Mouse (Mus musculus) mature B cell (primary cell): ENCODE data around the gene B4galnt3.

ENCODE experiments used
- in situ Hi-C: fragments of 300-500 bp; cut with MboI; formaldehyde crosslinking; loops from 2 replicates; pipeline ENCODE4 v1.14.3; 2019

The B4galnt3 gene

DNA sequence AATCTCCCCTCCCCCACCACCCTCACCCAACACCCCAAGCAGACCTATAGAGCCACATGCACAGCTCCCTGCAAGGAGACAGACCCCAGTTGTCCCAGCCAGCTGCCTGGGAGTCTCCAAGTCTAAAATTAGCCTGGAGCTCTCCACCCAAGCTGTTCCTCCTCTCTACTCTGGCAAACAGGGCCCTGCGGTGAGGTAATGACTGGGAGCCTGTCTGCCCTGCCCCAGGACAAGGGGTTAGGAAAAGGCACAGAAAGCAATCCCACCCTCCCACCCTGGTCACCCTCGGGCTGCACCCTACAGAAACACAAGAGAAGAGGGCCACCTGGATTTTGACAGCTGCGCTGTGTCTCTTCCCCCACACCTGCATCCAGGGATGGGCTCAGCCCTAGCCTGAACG, 19.5 kb downstream of the B4galnt3 start:
- in situ Hi-C loops, result no loop called here

DNA sequence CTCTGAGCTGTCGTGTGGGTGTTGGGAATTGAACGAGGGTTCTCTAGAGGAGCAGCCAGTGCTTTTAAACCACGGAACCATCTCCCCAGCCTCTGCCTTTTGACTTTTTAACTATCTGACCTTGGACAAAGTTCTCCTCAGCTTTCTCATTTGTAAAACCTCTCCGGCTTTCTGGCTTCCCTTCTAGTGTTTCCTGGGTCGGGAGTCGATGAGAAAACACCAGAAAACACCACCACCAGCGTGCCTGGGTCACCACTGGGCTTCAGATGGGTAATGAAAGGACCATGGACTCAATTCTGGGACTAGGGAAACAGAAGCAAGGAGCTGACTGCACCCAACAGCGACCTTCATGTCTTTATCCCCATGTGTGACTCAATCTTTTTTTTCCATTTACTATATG, 20.2 kb downstream of the B4galnt3 start:
- in situ Hi-C loops, result no loop called here

DNA sequence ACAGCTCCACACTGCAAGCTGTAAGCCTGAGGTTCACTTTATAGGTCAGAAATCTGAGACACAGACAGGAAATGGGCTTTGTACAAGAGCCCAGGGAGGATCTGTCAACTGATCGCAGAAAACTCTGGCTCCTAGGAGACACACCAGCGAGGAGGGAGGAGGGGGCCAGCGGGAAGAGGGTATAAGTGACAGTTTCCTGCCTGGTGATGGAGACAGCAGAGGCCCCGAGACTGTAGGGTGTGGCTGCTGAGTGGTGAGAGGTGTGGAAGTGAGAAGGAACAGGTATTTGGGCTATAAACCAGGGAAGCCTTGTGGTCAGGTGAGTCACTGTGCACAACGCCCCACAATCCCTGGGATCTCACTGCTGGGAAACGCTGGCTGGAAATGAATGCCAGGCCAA, 30.2 kb downstream of the B4galnt3 start:
- in situ Hi-C loops, result no loop called here

DNA sequence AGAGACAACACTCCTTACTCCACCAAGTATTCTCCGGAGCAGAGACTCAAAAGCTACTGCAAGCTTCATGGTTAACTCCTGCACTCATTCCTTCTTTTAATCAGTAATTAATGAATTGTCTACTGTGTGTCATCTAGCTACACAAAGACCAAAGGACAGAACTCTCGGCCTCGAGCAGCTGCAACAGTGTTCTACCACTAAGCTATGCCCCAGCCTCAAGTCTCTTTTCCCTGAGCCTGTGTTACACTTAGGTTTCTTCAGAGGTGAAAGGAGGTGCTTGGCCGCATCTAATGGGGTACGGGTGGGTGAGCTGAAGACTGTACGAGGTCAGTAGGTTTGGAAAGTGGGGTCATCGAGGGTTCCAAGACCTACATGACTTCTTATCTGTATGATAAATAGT, 30.8 kb downstream of the B4galnt3 start:
- in situ Hi-C loops, result no loop called here

DNA sequence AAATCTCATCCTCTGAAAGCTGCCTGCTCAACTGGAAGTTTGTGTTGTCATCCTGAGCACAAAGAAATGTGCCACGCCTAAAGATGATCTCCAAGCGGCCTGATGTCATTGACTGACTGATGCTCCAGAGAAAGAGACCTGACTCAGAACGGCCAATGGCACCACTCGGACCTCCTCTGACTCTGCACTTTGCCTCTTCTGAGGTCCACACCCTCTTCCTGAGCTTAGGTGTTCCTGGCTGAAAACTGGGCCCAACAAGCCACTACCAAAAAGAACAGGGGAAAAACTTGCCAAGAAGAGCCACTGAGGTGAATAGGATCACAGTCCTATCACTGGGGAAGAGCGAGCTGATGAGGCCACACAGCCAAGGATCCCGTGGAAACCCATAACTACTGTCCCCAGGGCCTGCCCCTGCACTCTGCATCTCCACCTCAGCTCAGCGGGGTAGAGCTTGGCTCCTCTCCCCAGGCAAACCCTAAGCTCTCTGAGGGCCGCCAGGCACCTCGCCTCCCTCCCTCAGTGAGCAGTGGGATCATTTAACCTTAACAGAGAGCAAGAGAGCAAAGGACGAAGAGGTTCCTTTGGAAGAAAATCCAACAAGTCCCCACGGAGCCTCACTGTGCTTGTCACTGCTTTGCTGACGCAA, 31.4 kb downstream of the B4galnt3 start:
- in situ Hi-C loops, result no loop called here

DNA sequence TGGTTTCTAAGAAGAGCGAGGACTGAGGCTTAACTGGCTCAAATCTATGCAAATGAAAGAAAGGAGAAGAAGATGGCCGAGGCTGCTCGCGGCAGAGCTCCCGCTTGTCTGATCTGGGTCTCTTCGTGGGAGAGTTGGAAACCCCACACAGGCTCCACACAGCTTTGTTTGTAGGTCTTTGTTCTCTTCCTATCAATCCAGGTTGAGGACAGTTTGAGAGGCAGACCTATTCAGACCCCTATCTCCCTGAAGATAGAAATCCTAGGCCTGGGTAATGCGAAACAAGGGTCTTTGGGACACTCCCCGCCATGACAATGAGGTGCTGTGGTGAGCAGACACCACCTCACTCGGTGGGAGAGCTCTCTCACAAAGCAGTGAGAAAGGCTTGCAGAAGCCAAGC, 34.9 kb downstream of the B4galnt3 start:
- in situ Hi-C loops, result no loop called here

DNA sequence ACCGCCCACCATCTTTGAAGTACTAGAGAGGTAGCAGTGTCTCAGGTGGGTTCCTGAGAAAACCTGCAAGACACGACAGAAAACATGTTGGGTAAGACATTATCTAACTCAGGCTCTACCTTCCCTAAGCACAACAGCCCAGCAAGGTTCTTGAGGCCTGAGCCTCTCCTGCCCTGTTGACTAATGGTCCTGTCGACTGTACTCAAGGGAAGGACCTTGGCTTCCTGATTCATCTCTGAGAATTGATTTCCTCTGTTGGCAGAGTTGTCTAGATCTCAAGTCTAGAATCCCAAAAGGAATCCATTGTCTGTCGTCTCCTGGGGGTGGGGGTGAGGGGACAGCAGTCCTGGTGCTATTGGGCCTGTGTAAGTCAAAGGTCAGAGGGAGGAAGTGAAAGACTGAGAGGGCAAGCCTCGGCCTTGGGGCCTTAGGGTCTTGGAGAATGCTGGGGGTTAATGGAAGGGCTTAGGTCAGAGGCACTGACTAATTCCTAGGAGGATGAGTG, 37.9 kb downstream of the B4galnt3 start:
- in situ Hi-C loops, result no loop called here

DNA sequence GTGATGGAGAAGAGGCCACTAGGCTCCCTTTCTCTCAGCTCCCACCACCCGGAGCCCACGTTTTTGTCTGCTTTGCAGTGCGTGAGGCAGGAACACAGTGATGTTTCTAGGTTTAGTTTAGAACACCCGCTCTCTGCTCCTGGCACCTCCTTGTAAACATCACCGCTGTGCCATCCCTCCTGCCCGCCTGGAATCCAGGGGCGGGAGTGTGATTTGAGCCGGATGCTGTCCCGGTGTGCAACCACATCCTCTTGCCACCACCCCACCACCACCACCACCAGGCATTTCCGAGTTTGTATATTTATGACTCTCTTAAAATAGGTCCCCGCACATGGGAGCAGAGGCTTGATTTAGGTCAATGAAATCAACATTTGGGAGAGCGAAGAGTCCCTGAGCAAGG, 38.7 kb downstream of the B4galnt3 start:
- in situ Hi-C loops, result no loop called here

DNA sequence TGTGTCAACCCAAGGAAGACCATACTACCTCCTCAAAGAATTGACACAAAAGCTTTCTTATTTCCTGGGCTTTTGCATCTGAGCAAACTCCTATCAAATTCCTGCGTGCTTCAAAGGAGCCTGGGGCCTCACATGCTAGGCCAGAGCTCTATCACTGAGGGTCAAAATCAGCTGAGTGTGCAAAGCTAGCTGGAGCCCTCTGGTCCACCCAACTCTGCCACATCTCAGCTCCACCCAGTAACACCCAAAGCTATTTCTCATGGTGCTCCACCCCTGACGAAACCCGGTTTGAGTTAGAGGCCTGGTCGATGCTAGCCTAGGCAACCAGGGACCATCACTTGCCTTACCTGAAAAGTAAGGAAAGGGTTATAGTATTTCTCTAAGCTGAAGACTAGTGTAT, 39.2 kb downstream of the B4galnt3 start:
- in situ Hi-C loops, result no loop called here

DNA sequence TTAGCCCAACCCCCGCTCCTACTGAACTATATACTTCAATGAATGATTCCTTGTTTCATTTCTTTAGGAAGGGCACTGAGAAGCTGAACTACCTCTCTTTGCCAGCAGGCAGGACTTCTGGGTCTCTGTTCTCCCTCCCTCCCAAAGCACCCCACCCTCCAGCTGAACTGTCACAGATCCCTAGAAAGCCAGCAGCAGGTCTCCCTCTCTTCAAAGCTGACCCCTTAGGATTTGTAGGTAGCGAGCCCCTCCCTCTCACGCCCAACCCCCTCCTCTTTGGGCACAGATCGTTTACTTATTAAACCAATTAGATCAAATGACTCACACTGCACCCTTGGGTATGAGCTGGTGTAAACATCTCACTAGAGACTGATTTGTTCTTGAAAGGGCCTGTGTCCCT, 39.7 kb downstream of the B4galnt3 start:
- in situ Hi-C loops, result no loop called here

DNA sequence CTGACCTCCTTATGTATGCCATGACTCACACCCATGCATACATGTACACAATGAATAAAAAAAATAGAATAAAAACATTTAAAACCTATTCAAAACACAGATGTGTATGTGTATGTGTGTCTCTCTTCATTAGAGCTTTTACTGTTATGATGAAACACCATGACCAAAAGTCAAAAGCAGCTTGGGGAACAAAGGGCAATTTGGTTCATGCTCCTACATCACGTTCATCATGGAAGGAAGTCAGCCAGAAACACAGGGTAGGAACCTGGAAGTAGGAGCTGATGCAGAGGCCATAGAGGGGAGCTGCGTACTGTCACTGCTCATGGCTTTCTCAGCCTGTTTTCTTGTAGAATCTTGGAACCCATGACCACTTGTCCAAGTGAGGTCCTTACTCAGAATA, 41.6 kb downstream of the B4galnt3 start:
- in situ Hi-C loops, result no loop called here

DNA sequence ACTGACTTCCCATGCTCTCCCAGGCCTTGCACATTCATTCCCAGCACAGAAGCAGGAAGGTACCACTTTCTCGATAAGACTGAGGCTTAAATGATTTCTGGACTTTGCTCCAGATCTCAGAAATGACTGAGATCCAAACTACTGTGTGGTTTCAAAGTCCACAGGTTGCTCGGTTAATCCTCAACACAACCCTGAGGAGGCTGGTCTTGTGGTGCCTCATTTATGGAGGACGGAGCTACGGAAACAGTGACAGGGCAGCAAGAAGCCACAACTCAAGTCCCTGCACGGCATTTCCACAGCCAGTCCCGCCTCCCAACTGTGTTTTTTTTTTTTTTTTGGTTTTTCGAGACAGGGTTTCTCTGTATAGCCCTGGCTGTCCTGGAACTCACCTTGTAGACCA, 43.3 kb downstream of the B4galnt3 start:
- in situ Hi-C loops, result no loop called here

DNA sequence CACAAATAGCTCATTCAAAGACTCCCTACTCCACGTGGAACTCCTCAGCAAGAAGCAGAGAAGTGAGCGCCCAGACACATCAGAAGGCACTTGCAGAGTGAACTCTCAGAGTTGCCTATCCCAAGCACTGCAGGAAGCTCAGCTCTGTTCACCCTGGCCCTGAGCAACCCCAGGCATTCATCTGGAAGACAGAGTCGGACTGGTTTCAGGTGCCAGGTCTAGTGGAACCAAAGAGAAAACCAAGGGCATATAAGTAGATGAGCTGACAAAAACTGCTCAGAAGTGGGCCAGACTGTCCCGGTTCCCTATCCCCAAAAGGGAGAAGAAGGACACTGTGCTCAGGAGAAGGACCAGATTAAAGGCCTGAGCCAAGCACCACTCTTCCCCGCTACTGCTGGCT, 44.5 kb downstream of the B4galnt3 start:
- in situ Hi-C loops, result no loop called here

DNA sequence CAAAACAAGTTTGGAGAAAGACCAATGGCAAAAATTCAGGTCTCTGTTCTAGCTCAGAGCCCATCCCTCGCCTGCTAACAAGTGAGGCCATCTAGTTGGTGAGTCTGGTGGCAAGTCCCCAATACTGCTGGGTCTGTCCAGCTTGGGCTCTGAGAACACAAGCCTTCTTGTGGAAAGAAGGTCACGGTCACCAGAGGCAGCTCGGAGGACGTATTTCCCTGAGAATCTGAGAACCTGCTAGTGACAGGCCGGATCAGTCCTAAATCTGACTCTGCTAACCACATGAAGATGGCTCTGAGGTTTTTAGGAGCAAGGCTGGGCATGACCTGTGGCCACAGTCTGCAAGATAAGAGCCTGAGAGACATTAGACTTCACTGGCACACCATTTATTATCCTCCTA, 47.7 kb downstream of the B4galnt3 start:
- in situ Hi-C loops, result no loop called here

DNA sequence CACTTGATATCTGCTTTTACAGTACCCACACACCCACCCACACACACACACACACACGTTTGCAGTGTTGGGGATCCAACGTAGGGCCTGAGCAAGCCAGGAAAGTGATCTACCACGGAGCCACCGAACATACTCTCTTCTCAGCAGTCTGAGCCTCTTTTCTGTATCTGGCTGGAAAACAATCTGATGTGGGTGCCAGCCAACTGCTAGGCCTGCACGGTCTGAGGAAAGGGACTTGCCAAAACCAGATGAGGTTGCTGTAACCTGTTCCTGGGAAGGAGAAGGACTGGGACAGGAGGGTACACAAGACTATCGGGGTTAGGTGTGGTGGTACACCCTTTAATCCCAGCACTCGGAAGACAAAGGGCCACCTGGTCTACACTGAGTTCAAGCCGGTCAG, 51.1 kb downstream of the B4galnt3 start:
- in situ Hi-C loops, result no loop called here

DNA sequence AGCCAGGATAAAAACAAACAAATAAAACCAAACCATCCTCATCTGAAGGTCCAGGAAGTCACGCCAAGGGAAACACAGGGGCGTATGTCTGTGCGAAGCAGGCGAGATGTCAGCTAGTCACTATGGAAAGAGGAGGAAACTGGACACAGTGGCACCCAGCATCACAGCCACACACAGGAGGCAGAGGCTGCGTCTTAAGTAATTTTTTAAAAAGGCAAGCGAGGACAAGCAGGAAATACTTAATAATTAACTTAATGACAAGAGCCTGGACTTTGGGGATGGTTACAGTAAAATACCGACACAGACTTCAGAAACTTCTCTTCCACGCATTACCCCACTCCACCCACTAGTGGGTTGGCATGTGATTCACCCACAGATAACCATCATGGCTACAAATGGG, 51.8 kb downstream of the B4galnt3 start:
- in situ Hi-C loops, result no loop called here

DNA sequence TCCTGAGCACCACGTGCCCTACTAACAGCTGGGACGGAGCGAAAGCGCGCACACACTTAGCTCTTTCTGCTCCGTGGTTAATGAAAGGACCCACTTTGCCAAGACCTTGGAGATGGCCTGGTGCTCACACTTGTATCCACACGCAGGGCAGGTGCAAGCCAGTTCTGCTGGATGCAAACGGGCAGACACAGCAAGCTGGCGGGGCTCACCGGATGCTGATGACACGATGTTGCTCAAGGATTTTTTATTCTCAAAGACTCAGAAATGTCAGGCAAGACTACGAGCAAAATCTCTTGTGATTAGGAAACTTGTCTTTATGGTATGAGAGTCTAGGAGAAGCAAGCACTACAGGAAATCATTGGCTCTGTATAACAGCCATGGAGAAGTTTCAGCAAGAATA, 52.9 kb downstream of the B4galnt3 start:
- in situ Hi-C loops, result no loop called here

DNA sequence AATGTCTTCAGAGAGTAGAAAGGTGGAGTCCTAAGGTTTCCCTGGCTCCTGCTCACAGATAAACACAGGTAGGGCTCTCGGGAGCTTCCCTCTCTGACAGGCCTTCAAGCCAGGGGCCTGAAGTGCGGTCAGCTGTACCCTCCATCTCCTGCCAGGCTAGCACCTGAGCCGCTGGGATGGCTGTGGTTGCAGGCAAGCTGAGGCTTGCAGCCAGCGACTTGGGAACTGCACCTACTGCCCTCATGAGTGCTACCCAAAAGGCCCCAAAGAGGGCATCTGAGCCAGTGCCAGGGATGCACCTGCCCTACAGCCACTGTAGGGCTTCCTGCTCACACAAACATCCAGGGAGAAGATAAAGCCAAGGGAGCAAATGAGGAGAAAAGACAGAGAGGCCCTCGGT, 53.9 kb downstream of the B4galnt3 start:
- in situ Hi-C loops, result no loop called here

DNA sequence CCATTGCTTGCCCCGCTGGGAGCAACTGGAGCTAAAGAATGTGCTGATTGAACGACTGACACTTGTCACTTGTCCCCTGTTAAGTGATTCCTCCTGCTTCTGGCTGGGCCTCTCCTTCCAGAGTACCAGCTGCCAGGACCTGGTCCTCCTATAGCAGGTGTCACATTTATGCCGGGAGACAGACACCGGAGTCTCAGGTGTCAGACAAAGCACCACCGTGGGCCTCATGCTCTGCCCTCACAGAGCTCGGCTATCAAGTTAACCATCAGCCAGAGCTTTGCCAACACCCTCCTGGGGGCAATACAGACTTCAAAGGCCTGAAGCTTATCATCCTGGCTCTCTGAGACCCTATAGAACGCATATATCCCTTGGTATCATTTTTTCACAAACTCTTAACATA, 58.5 kb downstream of the B4galnt3 start:
- in situ Hi-C loops, result no loop called here

DNA sequence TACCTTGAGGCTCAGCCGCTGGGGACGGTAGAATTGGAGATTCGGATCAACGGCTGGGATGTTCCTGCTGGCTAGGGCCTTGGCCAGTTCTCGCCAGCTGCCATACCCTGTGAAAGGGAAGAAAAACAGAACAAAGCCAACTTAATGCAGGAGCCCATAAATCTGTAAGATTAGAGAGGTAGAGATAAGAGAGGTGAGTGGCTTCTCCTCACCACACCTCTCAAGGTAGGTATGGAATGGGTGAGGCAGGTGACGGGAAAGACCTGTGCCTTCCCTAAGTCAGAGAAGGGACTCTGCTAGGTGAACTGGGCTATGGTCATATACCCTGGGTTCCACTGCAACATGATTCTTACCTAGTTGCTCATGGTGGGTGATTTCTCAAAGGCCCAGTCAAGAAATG, 61.5 kb downstream of the B4galnt3 start:
- in situ Hi-C loops, result no loop called here

DNA sequence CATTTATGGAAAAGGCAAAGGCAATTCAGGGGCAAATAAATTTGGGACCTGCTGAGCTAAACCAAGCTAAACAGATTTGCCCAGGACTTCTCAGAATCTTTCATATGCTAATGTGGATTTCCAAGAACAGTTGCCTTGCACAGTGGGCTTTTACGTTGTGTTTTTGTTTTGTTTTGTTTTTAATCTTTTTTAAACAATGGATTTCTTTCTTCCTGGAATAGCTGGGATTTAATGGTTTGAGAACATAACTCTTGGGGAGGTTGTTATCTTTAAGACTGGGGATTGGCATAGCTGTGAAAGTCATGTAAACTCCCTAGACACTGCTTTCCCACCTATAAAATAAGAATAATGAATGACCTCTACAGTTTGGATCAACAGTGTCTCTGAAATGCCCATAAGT, 63.9 kb downstream of the B4galnt3 start:
- in situ Hi-C loops, result no loop called here

DNA sequence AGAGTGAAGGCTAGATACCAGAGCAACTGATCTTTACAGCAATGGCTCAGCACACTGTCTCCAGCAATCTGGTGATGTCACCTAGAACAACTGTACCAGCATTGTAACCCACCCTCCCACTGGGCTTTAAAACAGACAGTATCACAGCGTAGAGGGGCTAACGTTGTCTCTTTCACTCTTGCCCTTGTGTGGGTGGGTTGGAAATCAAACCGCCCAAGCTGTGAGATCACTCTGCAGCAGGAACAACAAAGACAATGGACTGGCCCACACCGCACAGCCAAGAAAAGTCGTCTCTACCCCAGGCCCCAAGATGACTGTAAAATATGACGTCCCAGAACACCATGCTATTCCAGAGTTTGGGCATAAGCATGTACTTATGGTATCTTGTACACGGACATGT, 64.6 kb downstream of the B4galnt3 start:
- in situ Hi-C loops, result no loop called here

DNA sequence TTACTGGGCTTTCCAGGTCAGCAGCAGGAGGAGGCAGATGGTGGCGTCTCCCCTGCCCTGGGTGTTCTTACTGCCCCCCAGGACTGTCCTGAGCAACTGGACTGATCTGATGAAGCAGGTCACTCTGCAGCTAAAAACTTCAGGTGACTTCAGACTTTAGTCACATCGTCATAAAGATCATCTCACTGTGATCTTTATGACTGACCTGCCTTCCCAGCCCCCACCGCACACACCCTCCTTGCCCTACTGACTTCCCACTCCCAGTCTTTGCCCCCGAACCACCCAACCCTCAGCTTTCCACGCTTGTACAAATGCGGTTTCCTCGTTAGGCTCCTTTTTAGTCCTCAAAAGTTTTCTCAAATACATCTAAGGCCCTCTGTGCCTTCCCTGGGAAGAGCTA, 67.3 kb downstream of the B4galnt3 start:
- in situ Hi-C loops, result no loop called here

DNA sequence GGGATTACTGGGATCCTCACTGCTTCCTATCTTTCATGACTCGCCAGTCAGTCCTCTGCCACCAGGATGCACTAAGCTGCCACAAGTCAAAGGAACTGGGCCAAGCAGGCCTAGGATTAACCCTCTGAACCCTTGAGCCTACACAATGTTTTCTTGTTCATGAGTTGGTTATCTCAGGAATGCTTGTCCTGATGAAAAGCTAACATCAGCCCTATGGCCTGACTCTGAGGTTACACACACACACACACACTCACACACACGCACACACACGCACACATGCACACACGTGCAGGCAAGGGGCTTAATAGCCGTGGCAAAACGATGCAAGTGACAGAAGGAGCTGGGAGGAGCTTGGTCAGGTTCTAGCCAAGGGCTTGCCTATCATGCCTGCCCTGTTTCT, 69.0 kb downstream of the B4galnt3 start:
- in situ Hi-C loops, result no loop called here
